Mouse (Mus musculus): ENCODE measurements around the gene Soat2.
A peak's percentile ranks its signal among the peaks of the same experiment; 100 is the strongest.

GRCm38 (mm10) chr15:102146882-102147281, 3.4 kb upstream of the Soat2 start:
- TF ChIP-seq POLR2A (IDR thresholded peaks at IDR 0.05; ENCODE audit: low read depth, low read length): no peak
- TF ChIP-seq USF1 (IDR thresholded peaks at IDR 0.05; ENCODE audit: low read depth, low read length): no peak
- 0 out of 2 replicates have a peak, but pooled peaks have one; percentile 24 for TF ChIP-seq BHLHE40 (IDR thresholded peaks at IDR 0.05; ENCODE audit: low read depth, low read length)
- TF ChIP-seq UBTF (IDR thresholded peaks at IDR 0.05; ENCODE audit: low read depth, low read length): no peak
- peak; percentile 85 to 93 for TF ChIP-seq CTCF (conservative IDR thresholded peaks at IDR 0.05 in 1 of 2, IDR thresholded peaks at IDR 0.05 in 1 of 2; ENCODE audit: low read depth in 2 of 2, low read length in 2 of 2)

All from CH12.LX (cell line).